Mouse (Mus musculus) cerebellum, adult 8-10 months (tissue): ENCODE results near the gene Nmi.

ENCODE experiments used
- DNase-seq: peaks from one replicate; pipeline ENCODE4 v3.0.0; 2022

The Nmi gene

GRCm38 (mm10) chr2:51938750-51939149 is 34.5 kb downstream of the Nmi start:
- no peak for DNase-seq

- no peak for DNase-seq
These were observed 36.3 kb downstream of the Nmi start for GRCm38 (mm10) chr2:51937004-51937403.

GRCm38 (mm10) chr2:51936585-51936984 is 36.7 kb downstream of the Nmi start:
- DNase-seq: no peak

GRCm38 (mm10) chr2:51935921-51936320 is 37.4 kb downstream of the Nmi start:
- no peak for DNase-seq

- DNase-seq: peak; percentile 76
These were observed 38.5 kb downstream of the Nmi start, which contains the start of gene Rbm43 for GRCm38 (mm10) chr2:51934574-51935334. Rbm43 (minus strand) TSS chr2:51935163.

GRCm38 (mm10) chr2:51933341-51934134 is 39.8 kb downstream of the Nmi start:
- peak; percentile 16 for DNase-seq

GRCm38 (mm10) chr2:51931241-51931640 is 42.1 kb downstream of the Nmi start:
- no peak for DNase-seq

GRCm38 (mm10) chr2:51914944-51915680 is 58.2 kb downstream of the Nmi start:
- peak; percentile 73 for DNase-seq

- DNase-seq: no peak
These were observed 58.8 kb downstream of the Nmi start for GRCm38 (mm10) chr2:51914532-51914931.

- DNase-seq: no peak
These were observed 60.6 kb downstream of the Nmi start for GRCm38 (mm10) chr2:51912740-51913139.

- no peak for DNase-seq
These were observed 61.4 kb downstream of the Nmi start for GRCm38 (mm10) chr2:51911864-51912263.

GRCm38 (mm10) chr2:51907538-51908110 is 65.7 kb downstream of the Nmi start:
- no peak for DNase-seq

- no peak for DNase-seq
These were observed 67.7 kb downstream of the Nmi start for GRCm38 (mm10) chr2:51905637-51906036.
